Mouse (Mus musculus) yolk sac, embryonic 10.5 days (tissue): Measurements from ENCODE around the gene Kmt2c.
"Not testable (repeated sequence)": the region's sequence is repeated elsewhere in the genome, so short reads cannot be mapped to it uniquely, and the experiment has no call there.

Experiments
- DNase-seq: peaks from one replicate; pipeline ENCODE4 v3.0.0-alpha.2; 2017; ENCODE audit warnings: low spot score

Gene Kmt2c

GRCm38 (mm10) chr5:25368420-25368819 is 130.2 kb downstream of the Kmt2c start:
- DNase-seq = no peak

GRCm38 (mm10) chr5:25367126-25367525 is 131.5 kb downstream of the Kmt2c start:
- DNase-seq = no peak

DNA sequence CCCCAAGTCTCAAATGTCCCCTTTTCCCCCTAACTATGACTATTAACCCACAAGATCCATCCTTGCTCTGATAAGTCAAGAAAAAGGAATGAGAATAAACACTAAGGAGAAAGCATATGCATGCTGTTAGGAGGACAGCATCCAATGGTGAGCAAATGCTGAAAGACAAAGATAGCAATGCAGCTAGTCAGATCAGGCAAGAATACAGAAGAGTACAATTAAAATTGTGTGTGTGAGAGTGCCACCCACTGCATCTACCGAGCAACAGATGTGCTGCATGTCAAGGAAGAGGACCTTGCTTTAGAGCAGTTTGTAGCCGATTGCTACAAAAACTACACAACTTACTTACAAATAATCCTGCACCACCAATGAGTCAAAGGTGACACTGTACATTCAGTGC is 145.1 kb downstream of the Kmt2c start:
- no peak for DNase-seq

GRCm38 (mm10) chr5:25331322-25331721 is 167.3 kb downstream of the Kmt2c start:
- no peak for DNase-seq

DNA sequence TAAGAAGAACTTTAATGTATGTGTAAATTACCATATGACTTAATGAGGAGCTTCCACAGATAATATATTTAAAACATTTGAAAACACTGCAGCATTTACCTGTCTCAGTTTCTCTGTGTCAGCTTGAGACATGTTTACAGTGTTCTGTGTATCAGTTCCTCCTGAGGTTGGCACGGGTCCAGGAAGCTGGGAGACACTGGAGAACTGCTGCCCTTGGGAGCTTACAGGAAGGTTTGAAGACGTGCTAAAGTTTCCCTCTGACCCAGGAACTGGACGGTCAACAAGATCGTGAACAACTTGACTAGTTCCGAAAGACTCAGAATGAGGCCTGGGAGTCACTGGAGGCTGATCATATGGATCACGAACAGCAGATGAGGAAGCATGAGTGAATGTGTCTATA is 184.7 kb downstream of the Kmt2c start:
- DNase-seq = no peak

- no peak for DNase-seq
These were observed 188.4 kb downstream of the Kmt2c start for GRCm38 (mm10) chr5:25310226-25310625.

DNA sequence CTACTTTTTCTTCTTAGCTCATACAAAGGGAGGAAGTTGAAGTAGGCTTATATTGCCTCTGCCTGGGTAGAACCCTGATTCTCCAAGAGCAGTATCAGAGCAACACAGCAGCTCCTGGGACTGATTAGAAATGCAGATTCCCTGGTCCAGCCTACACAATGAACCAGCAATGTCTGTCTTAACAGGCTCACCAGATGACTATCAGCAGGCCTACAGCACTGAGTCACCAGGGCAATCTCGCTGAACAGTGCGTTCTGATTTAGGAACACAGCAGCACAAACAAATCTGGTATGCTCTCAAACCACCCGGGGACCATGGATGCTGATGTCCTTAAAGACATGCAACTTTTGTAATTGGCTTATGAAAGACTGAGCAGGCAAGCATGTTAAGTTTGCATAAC is 201.8 kb downstream of the Kmt2c start:
- no peak for DNase-seq

DNA sequence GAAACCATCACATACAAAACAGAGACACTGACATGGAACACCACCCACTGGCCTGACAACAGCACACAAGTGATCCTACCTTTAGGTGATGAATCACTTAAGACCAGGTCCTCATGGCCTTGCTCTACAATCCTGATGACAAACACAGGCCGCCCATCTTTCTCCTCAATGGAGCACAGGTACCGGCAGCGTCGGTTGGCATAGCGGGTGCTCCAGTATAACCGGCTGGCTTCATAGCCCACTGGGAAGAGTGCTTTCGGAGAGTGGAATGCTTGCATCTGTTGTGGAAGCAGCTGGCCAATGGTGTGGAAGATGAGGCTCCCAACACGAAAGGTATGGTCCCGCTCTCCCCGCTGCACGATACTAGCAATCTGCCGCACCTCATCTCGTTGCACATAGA is 214.6 kb downstream of the Kmt2c start:
- no peak for DNase-seq

GRCm38 (mm10) chr5:25276365-25276764 is 222.2 kb downstream of the Kmt2c start:
- no peak for DNase-seq

DNA sequence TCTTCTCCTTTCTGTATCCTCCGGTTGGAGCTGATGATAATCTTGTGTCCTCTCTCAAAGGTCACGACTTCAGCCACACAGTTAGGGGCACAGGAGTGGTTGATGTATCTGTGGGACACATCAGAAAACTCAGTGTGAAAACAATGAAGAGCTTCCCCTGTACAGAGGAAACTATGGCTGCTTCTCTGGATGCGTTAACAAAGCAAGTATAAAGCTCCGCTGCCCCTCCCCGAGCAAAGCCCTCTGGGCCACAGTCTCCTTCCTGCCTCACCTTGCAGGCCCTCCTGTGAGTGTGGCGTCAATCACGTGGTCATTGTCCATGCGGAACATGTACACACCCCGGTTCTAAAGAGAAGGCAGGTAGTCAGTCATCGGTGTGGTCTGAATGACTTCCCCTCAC is 223.0 kb downstream of the Kmt2c start:
- DNase-seq = no peak

DNA sequence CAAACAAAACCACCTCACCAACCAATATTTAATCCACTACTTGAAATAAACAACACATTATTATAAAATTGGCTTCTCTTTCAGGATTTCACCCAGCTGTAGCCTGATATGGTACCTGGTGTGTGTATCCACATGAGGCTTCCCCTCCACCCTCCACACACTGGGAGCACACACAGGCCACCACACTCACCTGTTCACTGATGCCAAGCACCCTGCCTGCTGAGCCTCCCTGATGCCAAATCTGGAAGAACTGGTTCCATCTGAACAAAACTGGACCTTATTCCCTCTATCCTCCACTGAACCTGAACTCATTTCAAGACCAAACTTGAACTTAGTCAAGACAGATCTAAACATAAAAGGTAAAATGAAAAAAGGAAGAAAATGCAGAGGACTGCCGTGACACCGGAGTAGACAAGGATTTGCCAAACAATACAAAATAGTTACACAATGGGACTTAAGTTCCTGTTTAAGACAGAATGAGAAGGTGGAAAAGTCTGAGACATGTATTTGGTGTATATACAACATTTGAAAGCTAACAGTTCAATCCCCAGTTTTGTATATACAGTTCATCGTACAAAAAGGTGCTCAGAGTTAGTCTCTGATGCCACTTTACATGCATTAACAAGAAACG is 230.2 kb downstream of the Kmt2c start:
- no peak for DNase-seq

DNA sequence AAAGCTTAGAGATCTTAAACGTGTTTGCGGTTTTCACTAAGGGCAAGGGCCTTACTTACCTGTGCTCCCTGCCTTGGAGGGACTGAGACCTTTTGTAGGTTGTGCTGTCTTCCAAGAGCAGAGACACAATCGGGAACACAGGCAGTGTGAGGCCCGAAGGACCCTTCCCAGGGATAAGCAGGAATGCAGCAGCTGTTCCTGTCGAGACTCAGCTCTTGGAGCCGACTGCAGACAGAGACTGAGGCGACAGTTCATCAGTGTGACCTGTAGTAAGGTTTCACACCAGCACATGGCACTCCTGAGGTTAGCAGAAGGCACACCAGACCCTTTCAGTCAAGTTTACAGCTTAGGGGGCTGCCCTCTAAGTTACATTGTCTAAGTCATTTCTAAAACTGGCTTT is 236.3 kb downstream of the Kmt2c start:
- no peak for DNase-seq

DNA sequence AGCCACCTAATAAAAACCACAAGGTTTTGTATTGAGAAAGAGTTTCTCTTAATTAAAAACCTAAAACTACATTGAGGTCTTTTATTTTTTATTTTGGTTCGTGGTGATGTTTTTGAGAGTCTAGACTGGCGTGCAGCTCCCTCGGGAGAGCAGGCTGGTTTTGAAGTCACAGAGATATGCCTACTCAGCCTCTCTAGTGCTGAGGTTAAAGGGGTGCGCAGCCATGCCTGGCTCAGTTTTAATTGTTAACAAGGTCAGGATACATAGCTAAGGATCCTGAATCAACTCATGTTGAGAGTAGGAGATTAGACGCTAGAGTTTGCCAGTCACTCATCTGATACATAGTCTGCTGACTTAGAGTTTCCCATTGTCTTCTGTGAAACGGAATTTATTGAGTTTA is 237.1 kb downstream of the Kmt2c start:
- DNase-seq = no peak

GRCm38 (mm10) chr5:25256686-25257085 is 241.9 kb downstream of the Kmt2c start:
- no peak for DNase-seq

GRCm38 (mm10) chr5:25254491-25254890 is 244.1 kb downstream of the Kmt2c start:
- DNase-seq = no peak

GRCm38 (mm10) chr5:25252825-25253544 is 245.6 kb downstream of the Kmt2c start:
- peak; percentile 48 for DNase-seq

GRCm38 (mm10) chr5:25252423-25252822 is 246.2 kb downstream of the Kmt2c start:
- peak; percentile 69 for DNase-seq

GRCm38 (mm10) chr5:25247036-25247435 is 251.5 kb downstream of the Kmt2c start:
- DNase-seq = peak; percentile 64

DNA sequence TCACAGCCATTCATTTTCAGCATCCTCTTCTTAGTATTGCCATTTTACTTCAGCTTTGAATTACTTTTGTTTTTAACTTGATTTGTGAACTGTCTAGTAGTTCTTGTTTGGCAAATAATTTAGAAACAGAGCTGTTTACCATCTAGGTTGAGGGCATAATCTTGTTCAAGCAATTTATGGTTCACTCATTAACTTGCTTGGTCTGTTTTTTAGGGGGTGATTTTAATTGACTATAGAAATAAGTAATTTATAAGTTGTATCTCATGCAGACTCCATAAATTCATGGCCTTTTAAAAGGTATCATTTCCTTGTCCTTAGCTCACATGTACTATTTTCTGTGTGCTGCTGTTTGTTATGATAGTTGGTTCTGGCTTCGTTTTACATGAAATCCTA is 252.1 kb downstream of the Kmt2c start:
- DNase-seq = no peak

DNA sequence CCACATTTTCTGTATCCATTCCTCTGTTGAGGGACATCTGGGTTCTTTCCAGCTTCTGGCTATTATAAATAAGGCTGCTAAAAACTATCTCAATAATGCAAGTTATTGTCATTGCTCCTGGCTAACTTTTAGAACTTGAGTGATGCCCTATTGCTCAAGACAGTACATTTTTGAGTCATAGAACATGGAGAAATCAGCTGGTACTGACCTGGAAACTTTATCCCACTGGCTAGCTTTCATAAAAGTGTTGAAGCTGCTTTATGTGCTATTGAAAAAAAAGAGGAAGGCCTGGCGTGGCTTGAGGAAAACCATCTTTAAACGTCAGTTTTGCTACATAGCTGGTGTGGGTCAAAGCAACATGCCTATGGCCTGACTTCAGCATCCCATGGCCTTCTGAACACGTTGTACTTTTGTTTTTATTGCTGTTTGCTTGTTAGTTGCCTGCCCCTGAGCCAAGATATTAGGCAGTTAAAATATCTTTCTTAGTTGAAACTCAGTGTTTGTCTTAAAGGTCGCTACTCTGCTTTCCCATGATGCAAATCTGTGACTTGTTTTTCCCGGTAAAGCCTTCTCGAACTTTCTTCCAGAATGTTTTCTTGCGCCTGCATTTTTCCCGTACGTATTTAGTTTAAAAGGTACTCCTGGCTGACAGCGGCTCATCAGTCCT is 252.6 kb downstream of the Kmt2c start:
- DNase-seq = no peak

- DNase-seq = no peak
These were observed 255.5 kb downstream of the Kmt2c start for GRCm38 (mm10) chr5:25243101-25243500.

DNA sequence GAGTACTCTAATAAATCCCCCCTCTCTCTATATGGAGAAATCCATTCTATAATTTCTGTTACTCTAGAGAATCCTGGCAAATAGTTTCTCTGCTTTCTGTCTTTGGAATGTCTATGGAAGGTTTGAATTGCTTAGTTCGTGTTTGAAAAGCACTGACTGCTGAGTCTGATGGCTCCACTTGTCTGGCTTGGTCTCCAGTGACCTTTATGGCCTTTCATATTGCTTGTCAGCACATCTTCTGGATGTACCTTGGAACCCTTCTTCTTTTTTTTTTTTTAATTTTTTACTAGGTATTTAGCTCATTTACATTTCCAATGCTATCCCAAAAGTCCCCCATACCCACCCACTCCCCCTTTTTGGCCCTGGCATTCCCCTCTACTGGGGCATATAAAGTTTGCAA is 274.2 kb downstream of the Kmt2c start:
- not testable (repeated sequence) for DNase-seq
